Mouse (Mus musculus) c-Kit-positive CD71-positive TER-119-positive erythroid progenitor cells, embryonic 14.5 days (primary cell): ENCODE data around the gene Stxbp4.

Source experiments
- DNase-seq: peaks from one replicate; pipeline ENCODE4 v3.0.0-alpha.2; 2013; ENCODE audit warnings: low spot score

The Stxbp4 gene

DNA sequence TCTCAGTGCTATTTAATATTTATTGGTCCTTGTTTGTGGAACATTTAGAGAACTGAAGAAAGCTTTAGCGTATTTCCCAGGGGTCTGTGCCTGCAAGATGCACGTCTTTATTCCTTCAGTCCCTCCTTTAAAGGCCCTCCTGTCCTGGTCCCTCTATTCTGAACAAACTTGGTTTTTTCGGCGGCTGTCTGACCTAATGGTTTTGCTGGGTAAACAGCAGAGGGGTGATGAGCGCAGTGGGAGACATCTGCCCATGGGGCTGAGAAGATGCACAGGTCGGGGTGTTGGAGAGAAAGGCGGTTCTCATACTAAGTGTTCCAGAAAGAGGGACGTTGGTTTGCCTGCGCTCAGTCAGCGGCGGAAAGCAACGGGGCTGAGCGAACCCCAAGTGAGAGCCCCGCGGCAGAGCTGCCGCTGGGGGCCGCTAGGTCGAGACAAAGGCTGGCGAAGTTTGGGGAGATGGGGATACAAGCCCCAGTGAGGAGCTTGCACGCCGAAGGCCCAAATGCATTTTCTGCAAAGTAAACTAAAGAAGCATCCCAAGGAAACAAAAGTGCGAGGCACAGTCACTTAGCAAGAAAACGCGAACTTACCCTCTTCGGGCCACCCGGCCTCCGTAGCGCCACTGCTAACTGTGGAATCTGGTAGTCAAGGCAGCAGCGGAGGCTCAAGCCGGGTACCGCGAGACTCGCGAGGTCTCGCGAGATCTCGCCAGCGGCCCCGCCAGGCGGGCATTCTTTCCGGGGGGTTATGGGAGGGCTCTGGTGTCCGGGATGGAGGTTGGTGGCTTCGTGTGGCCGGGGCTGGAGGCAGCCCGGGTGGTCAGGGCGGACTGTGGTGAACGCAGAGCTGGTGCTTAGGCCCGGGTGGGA, at the start of gene Stxbp4, which contains the start of gene Cox11:
Gene Stxbp4, minus strand, starts transcription at position 645 of the 872 bp plus-strand sequence.
Gene Cox11, plus strand, starts transcription at position 734 of the 872 bp plus-strand sequence.
- DNase-seq, result peak; percentile 93

DNA sequence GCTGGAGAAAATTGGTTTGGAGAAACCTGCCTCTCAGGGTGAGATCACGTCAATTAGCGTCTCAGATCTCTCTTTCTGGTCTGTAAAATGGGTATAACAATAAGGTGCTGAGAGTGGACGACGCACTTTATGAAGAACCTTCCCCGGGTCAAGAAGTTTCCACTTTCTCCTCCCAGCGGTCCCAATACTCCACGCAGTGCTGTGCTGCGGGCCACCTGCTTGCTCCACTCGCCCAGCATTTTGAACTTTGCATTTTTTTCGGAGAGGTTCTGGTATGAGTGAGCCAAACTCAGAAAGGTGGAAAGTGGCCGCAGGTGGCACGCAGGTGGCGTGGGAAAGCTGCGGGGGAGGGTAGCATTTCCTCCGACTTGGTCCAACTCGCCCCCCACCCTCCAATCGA, 49.2 kb upstream of the Stxbp4 start:
- no peak for DNase-seq

DNA sequence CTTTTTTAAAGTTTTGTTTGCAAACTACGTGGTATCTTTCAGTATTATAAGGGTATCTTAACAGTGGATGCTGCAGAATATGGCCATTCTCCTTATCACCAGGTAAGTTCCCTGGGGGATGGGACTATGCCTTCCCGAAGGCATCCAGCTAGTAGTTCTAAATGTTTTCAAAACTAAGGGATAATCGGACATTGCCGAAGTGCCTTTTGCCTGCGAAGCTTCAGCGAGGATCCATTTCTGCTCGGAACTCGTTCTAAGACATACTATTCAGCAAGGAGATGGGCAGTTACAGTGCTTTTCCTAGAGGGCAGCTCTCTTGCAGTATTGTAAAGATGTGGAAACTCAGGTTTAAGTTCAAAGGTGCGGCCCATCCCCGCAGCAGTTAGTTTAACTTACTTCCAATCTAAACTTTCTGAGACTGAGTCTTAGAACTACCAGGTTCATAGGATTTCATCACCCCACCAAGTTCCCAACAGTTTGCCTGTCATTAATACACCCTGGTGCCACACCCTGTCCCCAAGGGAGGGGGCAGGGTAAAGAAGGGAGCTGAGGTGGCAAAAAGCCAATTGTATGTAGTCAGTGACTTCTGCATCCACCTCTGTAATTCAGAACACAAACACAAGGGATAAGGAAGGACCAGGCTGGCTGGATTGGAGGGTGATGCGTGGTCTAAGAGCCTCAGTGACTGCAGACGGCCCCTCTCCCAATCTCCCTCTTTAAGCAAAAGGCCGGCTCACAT, 48.6 kb upstream of the Stxbp4 start:
- DNase-seq, result peak; percentile 67

DNA sequence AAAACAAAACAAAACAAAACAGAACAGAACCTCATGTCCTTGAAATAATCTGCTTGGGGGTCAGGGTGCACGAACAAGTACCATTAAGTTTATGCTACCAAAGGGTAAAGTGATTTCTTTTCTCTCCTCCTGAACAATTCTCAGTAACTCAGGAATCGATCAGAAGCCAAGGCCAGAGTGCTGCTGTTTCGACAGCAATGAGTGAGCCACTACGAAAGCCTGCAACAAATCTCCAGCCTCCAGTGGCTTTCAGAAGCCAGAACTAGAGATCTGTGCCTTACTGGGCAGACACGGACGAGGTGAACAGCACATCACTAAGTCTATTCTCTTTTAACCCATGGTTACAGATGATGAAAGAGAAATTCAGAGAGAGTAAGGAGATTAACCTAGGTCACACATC, 47.3 kb upstream of the Stxbp4 start:
- no peak for DNase-seq

DNA sequence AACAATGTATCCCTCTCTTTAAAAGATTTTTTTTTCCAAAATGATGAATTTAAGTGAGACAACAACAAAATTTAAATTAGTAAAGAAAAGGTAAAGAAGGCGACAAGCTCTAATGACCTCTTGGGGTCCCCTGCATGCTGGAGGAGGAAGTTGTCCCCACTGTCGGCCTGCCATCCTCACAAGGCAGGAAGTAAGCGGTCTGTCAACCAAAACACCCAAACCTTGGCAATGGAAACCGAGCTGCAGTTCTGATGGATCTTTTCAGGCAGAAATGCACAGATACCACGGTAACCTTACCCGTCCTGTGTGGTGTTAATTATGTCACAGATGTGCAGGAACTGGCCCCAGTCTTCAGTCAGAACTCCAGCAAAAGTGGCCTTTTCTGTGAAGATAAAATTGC, 46.9 kb upstream of the Stxbp4 start:
- DNase-seq, result no peak

GRCm38 (mm10) chr11:90681171-90681570, 43.3 kb upstream of the Stxbp4 start:
- no peak for DNase-seq

DNA sequence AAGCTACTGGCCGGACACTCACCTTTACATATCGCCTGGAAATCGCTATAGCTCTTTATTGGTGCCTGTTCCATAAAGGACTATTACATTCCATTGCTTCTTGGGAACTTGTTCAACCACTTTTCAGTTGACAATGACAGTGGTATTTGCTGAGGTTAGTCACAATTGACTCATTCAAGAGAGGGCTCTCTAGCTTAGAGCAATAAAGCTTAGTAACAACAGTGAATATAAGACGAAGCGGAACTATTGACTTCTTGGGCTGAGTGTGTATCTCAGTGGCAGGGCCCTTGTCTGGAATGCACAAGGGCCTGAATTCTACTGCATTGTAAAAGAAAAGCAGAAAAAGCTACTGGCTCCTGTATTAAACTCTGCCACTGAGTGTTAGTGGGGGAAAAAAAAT, 40.7 kb upstream of the Stxbp4 start:
- no peak for DNase-seq

DNA sequence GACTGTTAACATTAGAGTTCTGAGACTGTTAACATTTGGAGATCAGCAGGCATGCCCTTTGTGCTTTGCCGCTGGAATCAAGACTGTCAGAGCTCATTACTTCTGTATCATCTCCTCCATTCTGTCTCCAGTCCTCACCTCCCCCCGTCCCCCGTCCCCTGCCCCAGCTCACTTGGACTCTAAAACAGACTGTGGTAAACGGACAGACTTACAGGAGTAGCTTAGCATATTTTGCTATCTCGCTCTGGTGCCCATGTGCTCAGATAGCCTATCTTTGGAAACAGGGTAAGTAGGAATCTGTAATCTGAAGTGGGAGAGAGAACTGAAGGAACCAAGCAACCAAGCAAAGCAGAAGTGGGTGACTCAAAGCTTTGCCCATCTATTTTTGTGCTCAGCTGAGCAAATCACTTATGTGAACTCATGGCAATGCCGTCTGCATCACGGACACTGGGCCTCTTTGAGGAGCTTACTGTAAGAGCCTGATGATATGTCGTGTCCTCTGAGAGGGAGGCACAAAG, 39.9 kb upstream of the Stxbp4 start:
- DNase-seq, result no peak

DNA sequence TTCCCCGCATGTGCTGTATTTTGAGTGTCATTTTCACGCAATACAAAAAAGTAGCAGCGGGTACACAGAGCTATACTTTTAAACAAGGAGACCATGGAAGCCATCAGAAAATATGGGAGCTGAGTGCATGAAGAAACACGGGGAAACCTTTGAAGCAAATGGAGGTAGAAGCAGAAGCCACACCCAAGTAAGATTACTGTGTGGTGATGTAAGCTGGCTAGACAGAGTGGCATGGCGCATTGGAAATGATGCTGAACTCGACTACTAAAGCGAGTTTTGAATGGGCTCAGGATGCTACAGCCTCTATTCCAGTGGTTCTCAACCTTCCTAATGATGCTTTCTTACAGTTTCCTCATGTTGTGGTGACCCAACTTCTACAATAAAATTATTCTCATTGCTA, 39.1 kb upstream of the Stxbp4 start:
- DNase-seq, result no peak

GRCm38 (mm10) chr11:90675479-90676110, 37.7 kb upstream of the Stxbp4 start:
- DNase-seq, result peak; percentile 86

DNA sequence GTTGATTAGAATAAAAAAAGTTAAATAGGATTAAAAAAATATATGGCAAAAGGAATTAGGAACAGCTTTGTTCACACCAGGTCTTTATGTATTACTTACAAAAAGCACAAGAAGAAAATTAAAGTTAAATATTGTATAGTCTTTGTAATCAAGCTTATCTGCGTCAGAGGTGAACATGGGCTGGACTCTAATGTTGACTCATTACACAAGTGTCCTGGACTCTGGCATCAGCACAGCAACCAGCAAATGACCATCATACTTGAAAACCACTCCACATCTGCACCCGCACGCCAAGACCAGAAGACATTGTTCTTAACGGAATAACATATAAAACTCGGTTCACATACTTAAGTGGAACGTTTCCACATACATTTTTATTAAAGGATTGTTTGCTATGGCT, 29.4 kb upstream of the Stxbp4 start:
- DNase-seq, result no peak

- DNase-seq, result peak; percentile 73
These were observed 29.0 kb upstream of the Stxbp4 start for GRCm38 (mm10) chr11:90666916-90667315.

- DNase-seq, result peak; percentile 42
These were observed 28.4 kb upstream of the Stxbp4 start for GRCm38 (mm10) chr11:90666144-90666757.

- no peak for DNase-seq
These were observed 27.3 kb upstream of the Stxbp4 start for GRCm38 (mm10) chr11:90665161-90665560.

GRCm38 (mm10) chr11:90664345-90664986, 26.6 kb upstream of the Stxbp4 start:
- peak; percentile 85 for DNase-seq

- no peak for DNase-seq
These were observed 25.9 kb upstream of the Stxbp4 start for GRCm38 (mm10) chr11:90663618-90664297.

DNA sequence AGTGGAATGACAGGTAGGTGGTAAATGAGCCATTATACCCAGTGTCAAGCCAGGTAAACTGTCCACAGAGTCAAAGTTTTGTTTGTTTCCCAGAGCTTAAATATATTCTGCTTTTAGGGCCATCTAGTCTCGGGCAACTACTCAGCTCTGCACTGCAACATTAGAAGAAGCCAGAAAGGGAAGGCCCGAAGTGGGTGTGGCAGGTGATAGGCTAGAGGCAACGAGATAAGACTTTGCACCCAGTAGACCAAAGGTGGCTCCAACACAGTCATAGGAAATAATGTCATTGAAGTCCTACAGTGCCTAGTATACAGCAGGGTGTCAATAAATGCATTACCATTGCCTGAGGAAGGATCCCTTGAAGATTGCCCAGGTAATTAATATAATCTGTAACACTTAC, 25.2 kb upstream of the Stxbp4 start:
- peak; percentile 84 for DNase-seq

DNA sequence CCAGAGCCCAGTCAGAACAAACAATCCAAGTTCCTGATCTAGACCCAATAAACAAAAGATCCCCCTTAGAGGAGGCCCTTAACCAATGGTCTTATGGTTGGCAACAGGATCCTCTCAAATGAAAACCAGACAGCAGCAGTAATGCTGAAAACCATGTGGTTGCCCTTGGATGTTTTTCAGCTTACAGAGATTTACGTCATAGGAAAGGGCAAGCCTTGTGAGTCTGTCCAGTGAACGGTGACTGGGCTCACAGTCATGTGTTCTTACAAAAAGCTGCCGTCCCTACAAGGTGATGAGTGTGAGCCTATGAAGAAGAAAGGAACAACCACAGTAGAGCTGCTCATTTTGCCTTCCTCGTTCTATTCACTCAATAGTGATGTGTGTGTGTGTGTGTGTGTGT, 22.8 kb upstream of the Stxbp4 start:
- DNase-seq, result no peak

- DNase-seq, result no peak
These were observed 19.6 kb upstream of the Stxbp4 start for GRCm38 (mm10) chr11:90657527-90657926.

- DNase-seq, result no peak
These were observed 14.7 kb upstream of the Stxbp4 start for GRCm38 (mm10) chr11:90652603-90653002.
